Mouse (Mus musculus) forebrain, embryonic 15.5 days (tissue): ENCODE results near the gene Mark4. TPM values are rescaled to one million over a fixed set of nuclear protein-coding genes. Genes with fewer than 3 reads are reported as not detected.
A peak's percentile ranks its signal among the peaks of the same experiment; 100 is the strongest.

Source experiments
- ATAC-seq: fragments of 200-750 bp; cut with Nextera tagmentation; replicated peaks from 2 replicates; pipeline ENCODE4 v1.8.0; 2017; ENCODE audit warnings: mild to moderate bottlenecking, moderate TSS enrichment, moderate library complexity
- H3K27ac ChIP-seq: fragments of 300-500 bp; sonication (generic); replicated peaks from 2 replicates; pipeline ENCODE4 v1.5.1; 2015; ENCODE audit warnings: mild to moderate bottlenecking, inconsistent platforms
- H3K27me3 ChIP-seq: fragments of 300-500 bp; sonication (generic); 2 replicates; pipeline ENCODE4 v1.6.1; 2015; ENCODE audit warnings: inconsistent platforms
- H3K36me3 ChIP-seq: fragments of 300-500 bp; sonication (generic); 2 replicates; pipeline ENCODE4 v1.6.1; 2015; ENCODE audit warnings: mild to moderate bottlenecking, inconsistent platforms
- H3K4me1 ChIP-seq: fragments of 300-500 bp; sonication (generic); 2 replicates; pipeline ENCODE4 v1.6.1; 2015; ENCODE audit warnings: inconsistent platforms
- H3K4me2 ChIP-seq: fragments of 300-500 bp; sonication (generic); replicated peaks from 2 replicates; pipeline ENCODE4 v1.6.1; 2015; ENCODE audit warnings: mild to moderate bottlenecking, inconsistent platforms
- H3K4me3 ChIP-seq: fragments of 300-500 bp; sonication (generic); 2 replicates; pipeline ENCODE4 v1.5.1; 2015; ENCODE audit warnings: mild to moderate bottlenecking, inconsistent platforms
- H3K9ac ChIP-seq: fragments of 300-500 bp; sonication (generic); replicated peaks from 2 replicates; pipeline ENCODE4 v1.6.1; 2015; ENCODE audit warnings: mild to moderate bottlenecking, inconsistent platforms
- H3K9me3 ChIP-seq: fragments of 300-500 bp; sonication (generic); 2 replicates; pipeline ENCODE4 v1.6.1; 2016; ENCODE audit warnings: inconsistent platforms
- WGBS: fragments of 180-500 bp; shearing (Covaris S2); methylation state at CpG from one replicate; pipeline ENCODE4 v1.1.7; 2015; ENCODE audit warnings: mixed read lengths; 5-methylcytosine and 5-hydroxymethylcytosine counted together
- polyA plus RNA-seq: library from polyadenylated mRNA; unstranded; fragments of >200 nt; fragmentation: Nextera tagmentation; extraction: Ambion mirVana; gene quantifications from 2 replicates; pipeline ENCODE4 v1.2.1, GENCODE M21; 2015

Gene Mark4
- polyA plus RNA-seq, 1 experiment from 2014 or later, result 18.3 TPM

- no peaks in the 10 kb centered on the region for H3K9me3 ChIP-seq
- H3K36me3 ChIP-seq, result no peaks in the 10 kb centered on the region
- ATAC-seq, result peak; percentile 62; the same call in 1 of the 2 replicates
- no peak overlapping the region for H3K4me2 ChIP-seq
- no peak overlapping the region for H3K4me3 ChIP-seq
- peaks cover 36% of the 10 kb centered on the region for H3K27me3 ChIP-seq
- H3K27ac ChIP-seq, result no peak overlapping the region
- peaks cover 10% of the 10 kb centered on the region for H3K4me1 ChIP-seq
- H3K9ac ChIP-seq, result no peak overlapping the region
- 3% methylated on average over 19 of the region's 19 CpGs for WGBS
Measured at GRCm38 (mm10) chr7:19405417-19405816, 53.2 kb downstream of the Mark4 start.

GRCm38 (mm10) chr7:19404476-19404875 lies 54.1 kb downstream of the Mark4 start, which contains the start of gene Ckm:
Gene Ckm (plus strand): TSS chr7:19404776.
- Histone ChIP-seq H3K27me3 (peaks cover 36% of the 10 kb centered on the region), H3K4me3 (peak within 1 kb of the TSS; percentile 53), H3K4me1 (peaks cover 16% of the 10 kb centered on the region), H3K36me3 (no peaks in the 10 kb centered on the region), H3K9ac (peak within 1 kb of the TSS; percentile 47), H3K9me3 (no peaks in the 10 kb centered on the region), H3K4me2 (peak within 1 kb of the TSS; percentile 94), H3K27ac (no peak within 1 kb of the TSS)
- 52% methylated on average over 7 of the region's 7 CpGs for WGBS
- ATAC-seq, result no peak

GRCm38 (mm10) chr7:19403731-19404296 lies 54.8 kb downstream of the Mark4 start, which contains the start of gene Klc3:
Gene Klc3 (minus strand): TSS chr7:19404104.
- Histone ChIP-seq H3K36me3 (no peaks in the 10 kb centered on the region), H3K4me1 (peaks cover 19% of the 10 kb centered on the region), H3K4me3 (peak within 1 kb of the TSS; percentile 53), H3K9me3 (no peaks in the 10 kb centered on the region), H3K4me2 (peak within 1 kb of the TSS; percentile 94), H3K27me3 (peaks cover 39% of the 10 kb centered on the region), H3K27ac (no peak within 1 kb of the TSS), H3K9ac (peak within 1 kb of the TSS; percentile 47)
- no peak; the same call in 1 of the 2 replicates for ATAC-seq
- 1% methylated on average over 61 of the region's 62 CpGs for WGBS

- Histone ChIP-seq H3K27me3 (peaks cover 39% of the 10 kb centered on the region), H3K9ac (no peak overlapping the region), H3K4me3 (no peak overlapping the region), H3K36me3 (no peaks in the 10 kb centered on the region), H3K27ac (no peak overlapping the region), H3K4me1 (peaks cover 19% of the 10 kb centered on the region), H3K9me3 (no peaks in the 10 kb centered on the region), H3K4me2 (no peak overlapping the region)
- 79% methylated on average over 9 of the region's 9 CpGs for WGBS
- no peak for ATAC-seq
Measured at GRCm38 (mm10) chr7:19402535-19403112, 56.0 kb downstream of the Mark4 start.

- H3K27me3 ChIP-seq, result peaks cover 39% of the 10 kb centered on the region
- H3K36me3 ChIP-seq, result no peaks in the 10 kb centered on the region
- no peak for ATAC-seq
- no peak overlapping the region for H3K4me3 ChIP-seq
- H3K9me3 ChIP-seq, result no peaks in the 10 kb centered on the region
- H3K4me1 ChIP-seq, result peaks cover 19% of the 10 kb centered on the region
- 84% methylated on average over 4 of the region's 4 CpGs for WGBS
- no peak overlapping the region for H3K27ac ChIP-seq
- no peak overlapping the region for H3K9ac ChIP-seq
- H3K4me2 ChIP-seq, result no peak overlapping the region
Measured at GRCm38 (mm10) chr7:19400946-19401345, 57.7 kb downstream of the Mark4 start.

GRCm38 (mm10) chr7:19399496-19400280 lies 58.9 kb downstream of the Mark4 start:
- Histone ChIP-seq H3K4me3 (peak overlapping the region; percentile 28), H3K27ac (no peak overlapping the region), H3K9ac (peak overlapping the region; percentile 5; the same call in 1 of the 2 replicates), H3K36me3 (peaks cover 10% of the 10 kb centered on the region; the same call in 1 of the 2 replicates), H3K4me1 (peaks cover 19% of the 10 kb centered on the region), H3K4me2 (peak overlapping the region; percentile 48), H3K27me3 (peaks cover 33% of the 10 kb centered on the region), H3K9me3 (no peaks in the 10 kb centered on the region)
- 2% methylated on average over 27 of the region's 27 CpGs for WGBS
- ATAC-seq, result no peak

- peaks cover 3% of the 10 kb centered on the region; the same call in 1 of the 2 replicates for H3K27me3 ChIP-seq
- peaks cover 61% of the 10 kb centered on the region for H3K36me3 ChIP-seq
- no peak overlapping the region for H3K4me3 ChIP-seq
- H3K4me2 ChIP-seq, result no peak overlapping the region
- H3K27ac ChIP-seq, result no peak overlapping the region
- no peak for ATAC-seq
- H3K4me1 ChIP-seq, result peaks cover 3% of the 10 kb centered on the region
- H3K9me3 ChIP-seq, result no peaks in the 10 kb centered on the region
- 90% methylated on average over 8 of the region's 8 CpGs for WGBS
- no peak overlapping the region for H3K9ac ChIP-seq
Measured at GRCm38 (mm10) chr7:19394484-19394883, 64.1 kb downstream of the Mark4 start.

- no peaks in the 10 kb centered on the region for H3K27me3 ChIP-seq
- ATAC-seq, result no peak
- H3K4me2 ChIP-seq, result no peak overlapping the region
- H3K9me3 ChIP-seq, result no peaks in the 10 kb centered on the region
- no peak overlapping the region for H3K9ac ChIP-seq
- no peak overlapping the region for H3K27ac ChIP-seq
- WGBS, result 66% methylated on average over 10 of the region's 10 CpGs
- H3K36me3 ChIP-seq, result peaks cover 87% of the 10 kb centered on the region
- H3K4me3 ChIP-seq, result no peak overlapping the region
- peaks cover 6% of the 10 kb centered on the region for H3K4me1 ChIP-seq
Measured at GRCm38 (mm10) chr7:19388699-19389413, 69.8 kb downstream of the Mark4 start.

GRCm38 (mm10) chr7:19383708-19384107 lies 74.9 kb downstream of the Mark4 start:
- no peak overlapping the region for H3K9ac ChIP-seq
- WGBS, result 91% methylated on average over 9 of the region's 9 CpGs

GRCm38 (mm10) chr7:19382166-19382541 lies 76.5 kb downstream of the Mark4 start:
- H3K36me3 ChIP-seq, result peaks cover 27% of the 10 kb centered on the region
- H3K4me3 ChIP-seq, result peak overlapping the region; percentile 71
- no peaks in the 10 kb centered on the region for H3K27me3 ChIP-seq
- no peak; the same call in 1 of the 2 replicates for ATAC-seq
- H3K4me2 ChIP-seq, result peak overlapping the region; percentile 62
- H3K9me3 ChIP-seq, result no peaks in the 10 kb centered on the region
- WGBS, result under 1% methylated on average over 32 of the region's 37 CpGs
- peak overlapping the region; percentile 32; the same call in 1 of the 2 replicates for H3K27ac ChIP-seq
- peak overlapping the region; percentile 76 for H3K9ac ChIP-seq
- peaks cover 22% of the 10 kb centered on the region for H3K4me1 ChIP-seq

More at GRCm38 (mm10) chr7:19383708-19384107, 74.9 kb downstream of the Mark4 start:
- no peak overlapping the region for H3K27ac ChIP-seq
- no peaks in the 10 kb centered on the region for H3K9me3 ChIP-seq
- H3K36me3 ChIP-seq, result peaks cover 40% of the 10 kb centered on the region
- H3K4me3 ChIP-seq, result no peak overlapping the region
- no peaks in the 10 kb centered on the region for H3K27me3 ChIP-seq
- no peak for ATAC-seq
- H3K4me2 ChIP-seq, result no peak overlapping the region
- peaks cover 22% of the 10 kb centered on the region for H3K4me1 ChIP-seq

GRCm38 (mm10) chr7:19381377-19382165 lies 77.0 kb downstream of the Mark4 start, which contains the start of gene Ercc2:
Gene Ercc2 (plus strand): TSS chr7:19382010.
- H3K4me2 ChIP-seq, result peak within 1 kb of the TSS; percentile 62
- peak within 1 kb of the TSS; percentile 76 for H3K9ac ChIP-seq
- WGBS, result 6% methylated on average over 48 of the region's 48 CpGs
- ATAC-seq, result peak; percentile 95
- no peaks in the 10 kb centered on the region for H3K27me3 ChIP-seq
- peak within 1 kb of the TSS; percentile 32; the same call in 1 of the 2 replicates for H3K27ac ChIP-seq
- H3K9me3 ChIP-seq, result no peaks in the 10 kb centered on the region
- peaks cover 21% of the 10 kb centered on the region for H3K36me3 ChIP-seq
- peaks cover 22% of the 10 kb centered on the region for H3K4me1 ChIP-seq
- peak within 1 kb of the TSS; percentile 71 for H3K4me3 ChIP-seq
